Comparison of ENCODE assay signal across 23 mouse cellular contexts in genomic region chr12:107200903-107201302, GRCm38 (mm10).
A peak's percentile ranks its signal among the peaks of the same experiment; 100 is the strongest.
DNase-seq lines count a peak whose midpoint lies in the region; ATAC-seq lines count a peak whose summit lies in the region.
"Had no signal": no experiment of that assay in that cellular context is flagged by ENCODE, and none has a peak within 500 bp of the region (broad histone marks: within the 10 kb centered on the region; RNA-seq: fewer than 3 reads in every experiment).

No protein-coding gene starts in this region.

- no peak for ATAC-seq in hindbrain, embryonic 12.5 days (ENCODE audit: low FRiP score)
- ATAC-seq: forebrain, embryonic 16.5 days; hindbrain, postnatal 0 days; intestine, embryonic 16.5 days; Patski had no signal

- DNase-seq in T-cell, adult 2 months (ENCODE audit: low spot score), result peak; percentile 32
- peak; percentile 62 for DNase-seq in naive thymus-derived CD4-positive, alpha-beta T cell, adult 2 months (ENCODE audit: low read depth)
- peak; percentile 68 for DNase-seq in thymus, postnatal 14 days
- no peak for DNase-seq in adrenal gland, adult 8-10 months
- no peak for DNase-seq in gastrocnemius, adult 8-10 months (ENCODE audit: low spot score in 2 of 2)
- no peak for DNase-seq in testis, postnatal 14 days (ENCODE audit: low spot score)
- DNase-seq: adrenal gland, postnatal 10 days; cerebellum, adult 11 months; cerebellum, adult 8-10 months; cerebellum, postnatal 14 days; gastrocnemius, postnatal 36 days; heart, adult 11 months; heart, postnatal 36 days had no signal

- H3K9me3 ChIP-seq in hindbrain, embryonic 12.5 days (replicated peaks), result no peaks in the 10 kb centered on the region
- H3K9me3 ChIP-seq: embryonic facial prominence, embryonic 13.5 days; forebrain, embryonic 12.5 days; heart, embryonic 13.5 days; hindbrain, embryonic 13.5 days had no signal

- H3K4me2 ChIP-seq in hindbrain, embryonic 12.5 days (replicated peaks), result no peak overlapping the region
- H3K4me2 ChIP-seq: embryonic facial prominence, embryonic 13.5 days; forebrain, embryonic 12.5 days; heart, embryonic 13.5 days; hindbrain, embryonic 13.5 days had no signal

- H3K9ac ChIP-seq in hindbrain, embryonic 12.5 days, result no peak overlapping the region
- H3K9ac ChIP-seq: embryonic facial prominence, embryonic 13.5 days; forebrain, embryonic 12.5 days; heart, embryonic 13.5 days; hindbrain, embryonic 13.5 days had no signal

- H3K4me1 ChIP-seq in hindbrain, embryonic 12.5 days, result no peaks in the 10 kb centered on the region
- H3K4me1 ChIP-seq: embryonic facial prominence, embryonic 13.5 days; forebrain, embryonic 12.5 days; heart, embryonic 13.5 days; hindbrain, embryonic 13.5 days had no signal

- WGBS in hindbrain, embryonic 12.5 days, result 66% methylated on average over 4 of the region's 4 CpGs

- H3K27me3 ChIP-seq in hindbrain, embryonic 12.5 days, result no peaks in the 10 kb centered on the region
- H3K27me3 ChIP-seq: CH12.LX; embryonic facial prominence, embryonic 13.5 days; forebrain, embryonic 12.5 days; heart, embryonic 13.5 days; hindbrain, embryonic 13.5 days; Patski had no signal

- H3K36me3 ChIP-seq in hindbrain, embryonic 12.5 days, result no peaks in the 10 kb centered on the region
- H3K36me3 ChIP-seq: embryonic facial prominence, embryonic 13.5 days; forebrain, embryonic 12.5 days; heart, embryonic 13.5 days; hindbrain, embryonic 13.5 days had no signal

- H3K4me3 ChIP-seq in hindbrain, embryonic 12.5 days, result no peak overlapping the region
- H3K4me3 ChIP-seq: embryonic facial prominence, embryonic 13.5 days; forebrain, embryonic 12.5 days; heart, embryonic 13.5 days; hindbrain, embryonic 13.5 days had no signal

- no peak overlapping the region for H3K27ac ChIP-seq in hindbrain, embryonic 12.5 days
- H3K27ac ChIP-seq: embryonic facial prominence, embryonic 13.5 days; forebrain, embryonic 12.5 days; heart, embryonic 13.5 days; hindbrain, embryonic 13.5 days; hindbrain, postnatal 0 days had no signal

Comparison
In these comparisons a context has a peak if more than half of its experiments do, and no peak if none do; other contexts are left out.
1. DNase-seq: peak in T-cell, adult 2 months (single experiment), naive thymus-derived CD4-positive, alpha-beta T cell, adult 2 months (single experiment) and thymus, postnatal 14 days (single experiment); none in adrenal gland, adult 8-10 months (single experiment), gastrocnemius, adult 8-10 months (0 of 2) and testis, postnatal 14 days (single experiment).